Comparison of ENCODE assay signal across 9 mouse cellular contexts in the genomic region with DNA sequence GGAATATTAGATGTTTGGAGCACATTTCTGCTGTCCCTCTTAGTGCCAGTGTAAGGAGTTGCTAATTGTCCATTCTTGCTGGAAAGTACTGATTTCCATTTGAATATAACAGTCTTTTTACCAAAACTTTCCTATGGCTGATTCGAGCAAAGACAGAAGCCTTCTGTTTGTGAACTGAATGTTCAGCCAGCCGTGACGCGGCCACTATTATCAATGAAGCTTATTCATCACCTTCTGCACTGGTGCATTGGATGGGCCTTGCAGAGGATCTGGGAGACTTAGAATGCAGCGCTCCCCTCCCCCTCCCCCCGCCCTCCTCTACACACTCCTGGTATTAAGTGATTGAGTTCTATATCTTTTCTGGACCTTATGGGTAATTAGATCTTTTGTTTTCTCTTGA. TPM values are rescaled to one million over a fixed set of nuclear protein-coding genes. Genes with fewer than 3 reads are reported as not detected.
DNase-seq lines count a peak whose midpoint lies in the region; ATAC-seq lines count a peak whose summit lies in the region.
"Had no signal": no experiment of that assay in that cellular context is flagged by ENCODE, and none has a peak within 500 bp of the region (broad histone marks: within the 10 kb centered on the region; RNA-seq: fewer than 3 reads in every experiment).

No protein-coding gene starts in this region.

- peak; percentile 70 for DNase-seq in embryo, embryonic 11 days
- DNase-seq in layer of hippocampus, postnatal 36 days, result peak; percentile 70 to 71
- DNase-seq in heart, adult 9 months (ENCODE audit: low spot score in 2 of 2), result no peak
- no peak for DNase-seq in ovary, postnatal 36 days (ENCODE audit: low spot score)
- no peak for DNase-seq in testis, postnatal 14 days (ENCODE audit: low spot score)
- DNase-seq: heart, adult 18-20 months had no signal

- H3K9me3 ChIP-seq in forebrain, embryonic 15.5 days, result no peaks in the 10 kb centered on the region
- H3K9me3 ChIP-seq in neural tube, embryonic 13.5 days, result 0 out of 2 replicates have a peak, but pooled peaks cover 4% of the 10 kb centered on the region

- H3K4me3 ChIP-seq in forebrain, embryonic 15.5 days, result no peak overlapping the region
- no peak overlapping the region for H3K4me3 ChIP-seq in neural tube, embryonic 13.5 days
- H3K4me3 ChIP-seq: megakaryocyte, embryonic 14.5 days had no signal

- H3K9ac ChIP-seq in forebrain, embryonic 15.5 days (replicated peaks), result no peak overlapping the region
- no peak overlapping the region for H3K9ac ChIP-seq in neural tube, embryonic 13.5 days

- H3K36me3 ChIP-seq in forebrain, embryonic 15.5 days, result no peaks in the 10 kb centered on the region
- no peaks in the 10 kb centered on the region for H3K36me3 ChIP-seq in neural tube, embryonic 13.5 days

- H3K4me2 ChIP-seq in forebrain, embryonic 15.5 days (replicated peaks), result no peak overlapping the region
- no peak overlapping the region for H3K4me2 ChIP-seq in neural tube, embryonic 13.5 days

- 4% methylated on average over 6 of the region's 6 CpGs for WGBS in forebrain, embryonic 15.5 days
- 18% methylated on average over 6 of the region's 6 CpGs for WGBS in neural tube, embryonic 13.5 days

- peaks cover 29% of the 10 kb centered on the region for H3K4me1 ChIP-seq in forebrain, embryonic 15.5 days
- peaks cover 55% of the 10 kb centered on the region for H3K4me1 ChIP-seq in neural tube, embryonic 13.5 days (replicated peaks)
- H3K4me1 ChIP-seq: megakaryocyte, embryonic 14.5 days had no signal

- H3K27ac ChIP-seq in forebrain, embryonic 15.5 days (replicated peaks), result peak overlapping the region; percentile 60
- peak overlapping the region; percentile 78 for H3K27ac ChIP-seq in neural tube, embryonic 13.5 days (replicated peaks)

- no peaks in the 10 kb centered on the region for H3K27me3 ChIP-seq in forebrain, embryonic 15.5 days
- H3K27me3 ChIP-seq in neural tube, embryonic 13.5 days, result no peaks in the 10 kb centered on the region
- H3K27me3 ChIP-seq: megakaryocyte, embryonic 14.5 days had no signal

- ATAC-seq in forebrain, embryonic 15.5 days (replicated peaks), result peak; percentile 86
- ATAC-seq in neural tube, embryonic 13.5 days (ENCODE audit: low read depth), result peak; percentile 75

RNA-seq across cellular contexts. Expression of a gene that starts 48.8 kb away (rescaled TPM):
- polyA plus RNA-seq in forebrain, embryonic 15.5 days (2015; fragmentation: Nextera tagmentation; extraction: Ambion mirVana), result 3.5 and 4.1 TPM in 2 replicates
- 10 to 100 TPM; 43.9 to 46.8 TPM for total RNA-seq in layer of hippocampus, postnatal 36 days (2021)
- 4.3 and 5.5 TPM in 2 replicates for polyA plus RNA-seq in neural tube, embryonic 13.5 days (2015; fragmentation: Nextera tagmentation; extraction: Ambion mirVana)

Comparison
In these comparisons a context has a peak if more than half of its experiments do, and no peak if none do; other contexts are left out.
1. DNase-seq: peak in embryo, embryonic 11 days (single experiment) and layer of hippocampus, postnatal 36 days (2 of 2); none in heart, adult 9 months (0 of 2), ovary, postnatal 36 days (single experiment) and testis, postnatal 14 days (single experiment).